Mouse (Mus musculus) left cerebral cortex, postnatal 14 days (tissue): ENCODE results near the gene Hgd. TPM values are rescaled to one million over a fixed set of nuclear protein-coding genes. Genes with fewer than 3 reads are reported as not detected.

Experiments used
- DNase-seq, 2 experiments: peaks; one replicate each; pipeline ENCODE4 v3.0.0; 2021 to 2022; ENCODE audit warnings: low spot score in 2 of 2, mixed read lengths in 1 of 2
- intact Hi-C: fragments of 180-260 bp; cut with DNase I; formaldehyde crosslinking; loops from one replicate; pipeline ENCODE4 v1.15.1; 2025
- total RNA-seq, 2 experiments: library from RNA; stranded (reverse); gene quantifications; 2 replicates each; pipeline ENCODE4 v1.2.3; 2021

Hgd gene
- total RNA-seq, 2 experiments from 2014 or later: not detected

DNA sequence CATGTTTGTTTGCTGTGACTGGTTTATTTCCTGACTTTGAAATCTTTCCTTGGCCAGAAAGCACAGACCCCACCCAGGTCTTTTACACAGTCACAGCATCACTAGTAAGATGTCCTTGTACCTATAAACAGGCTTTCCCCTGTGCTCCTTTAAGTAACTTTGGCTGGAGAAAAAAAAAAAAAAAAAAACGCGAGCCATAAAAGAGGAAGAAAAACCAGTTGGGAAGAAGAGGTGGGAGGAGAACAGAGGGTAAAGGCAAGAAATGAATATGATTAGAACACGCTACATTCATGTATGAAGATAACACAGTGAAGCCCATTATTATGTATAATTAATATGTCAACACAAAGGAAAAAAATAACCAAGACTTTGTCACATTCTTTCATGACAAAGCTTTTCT, 4.6 kb upstream of the Hgd start:
- DNase-seq: no peak
- intact Hi-C loops: no loop called here

GRCm38 (mm10) chr16:37579591-37579990, 362 bp upstream of the Hgd start:
- intact Hi-C loops: no loop called here

DNA sequence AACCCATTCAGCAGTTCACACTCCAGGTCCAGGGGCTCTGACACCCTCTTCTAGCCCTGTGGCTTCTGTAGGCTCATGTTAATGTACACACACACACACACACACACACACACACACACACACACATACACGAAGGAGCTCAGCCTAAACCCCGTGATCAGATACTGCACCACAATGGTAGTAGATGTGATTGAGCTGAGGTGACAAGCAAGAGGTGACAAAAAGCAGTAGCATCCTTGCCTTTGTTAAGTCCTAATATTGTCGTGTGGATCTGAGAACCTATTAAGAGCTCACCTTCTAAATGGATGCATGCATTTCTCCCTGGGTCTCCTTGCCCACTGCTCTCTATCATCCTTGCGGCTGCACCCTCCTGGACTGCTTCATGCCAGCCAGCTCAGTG, 698 bp downstream of the Hgd start:
- intact Hi-C loops: no loop called here
- DNase-seq: no peak

More at GRCm38 (mm10) chr16:37579591-37579990, 362 bp upstream of the Hgd start:
- DNase-seq: no peak

DNA sequence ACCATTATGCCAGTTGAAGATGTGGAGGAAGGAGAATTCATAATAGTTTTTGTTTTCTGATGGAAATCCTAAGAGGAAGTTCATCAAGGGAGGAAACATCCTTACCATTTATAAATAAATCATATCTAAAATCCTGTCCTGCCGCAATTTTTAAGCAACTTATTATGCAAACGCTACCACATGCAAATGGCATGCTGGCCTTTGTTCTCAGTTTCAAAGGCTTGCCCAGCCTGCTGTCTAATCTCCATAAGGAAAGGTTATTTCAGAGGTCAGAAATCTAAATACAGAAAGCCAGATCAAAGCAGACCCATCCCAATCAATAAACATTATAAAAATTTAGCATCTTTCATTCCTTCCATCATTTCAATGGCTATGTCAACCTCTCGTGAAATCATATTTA, 1.9 kb downstream of the Hgd start:
- intact Hi-C loops: no loop called here
- no peak for DNase-seq

- no peak for DNase-seq
- intact Hi-C loops: no loop called here
Observed at GRCm38 (mm10) chr16:37583306-37583705, 3.4 kb downstream of the Hgd start.

- intact Hi-C loops: loop anchor here (2.0 kb wide), 1 partner anchor 69 kb away; no protein-coding TSS in a partner anchor
- DNase-seq: peak; percentile 45 to 52
Observed at GRCm38 (mm10) chr16:37583801-37584200, 3.8 kb downstream of the Hgd start.

GRCm38 (mm10) chr16:37584218-37585035, 4.5 kb downstream of the Hgd start:
- peak; percentile 52 to 56 for DNase-seq
- intact Hi-C loops: loop anchor here (2.0 kb wide), 1 partner anchor 68 kb away; no protein-coding TSS in a partner anchor

- intact Hi-C loops: loop anchor here (2.0 kb wide), 1 partner anchor 68 kb away; no protein-coding TSS in a partner anchor
- DNase-seq: peak in 1 of 2 experiments; percentile 54
Observed at GRCm38 (mm10) chr16:37585129-37585563, 5.2 kb downstream of the Hgd start.

DNA sequence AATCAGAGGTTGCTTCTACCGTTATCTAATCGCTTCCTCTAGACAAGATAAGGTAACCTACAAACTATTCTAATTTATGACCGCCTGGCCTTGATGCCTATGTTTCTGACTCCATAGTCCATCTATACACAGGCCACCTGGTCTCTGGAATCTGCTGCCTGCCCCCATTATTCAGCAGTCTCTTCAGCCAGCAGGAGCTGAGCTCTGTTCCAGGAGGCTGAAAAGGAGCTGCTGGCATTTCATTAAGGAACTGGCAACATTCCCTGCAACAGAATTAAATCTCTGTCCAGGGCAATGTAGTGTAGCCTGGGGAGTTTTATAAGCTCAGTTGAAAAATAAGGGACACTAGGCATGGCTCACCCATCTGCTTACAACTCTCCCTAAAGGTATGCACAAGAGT, 11.0 kb downstream of the Hgd start:
- intact Hi-C loops: no loop called here
- no peak for DNase-seq

GRCm38 (mm10) chr16:37591551-37591950, 11.6 kb downstream of the Hgd start:
- intact Hi-C loops: no loop called here

GRCm38 (mm10) chr16:37597412-37597811, 17.5 kb downstream of the Hgd start:
- DNase-seq: no peak
- intact Hi-C loops: no loop called here

More at GRCm38 (mm10) chr16:37591551-37591950, 11.6 kb downstream of the Hgd start:
- DNase-seq: no peak

DNA sequence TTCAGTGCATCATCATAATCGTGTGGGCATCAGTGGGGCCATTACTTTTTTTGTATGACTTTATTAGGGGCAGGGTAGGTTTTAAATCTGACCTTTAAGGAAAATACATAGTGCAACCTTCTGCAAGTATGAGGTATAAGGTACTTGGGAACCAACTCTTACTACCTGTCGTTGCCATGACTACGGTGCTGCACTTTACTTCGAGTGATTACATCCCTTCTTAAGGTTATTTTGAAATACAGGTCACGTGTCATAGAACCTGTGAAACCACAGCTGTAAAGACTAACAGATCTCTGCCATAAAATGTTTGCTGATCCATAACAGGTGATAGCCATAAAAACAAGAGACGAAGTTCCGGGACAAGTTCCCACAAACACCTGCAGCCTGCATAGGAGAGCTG, 18.5 kb downstream of the Hgd start:
- DNase-seq: no peak
- intact Hi-C loops: no loop called here

- DNase-seq: no peak
- intact Hi-C loops: no loop called here
Observed at GRCm38 (mm10) chr16:37599326-37599725, 19.4 kb downstream of the Hgd start.

GRCm38 (mm10) chr16:37603431-37603830, 23.5 kb downstream of the Hgd start:
- no peak for DNase-seq
- intact Hi-C loops: no loop called here

DNA sequence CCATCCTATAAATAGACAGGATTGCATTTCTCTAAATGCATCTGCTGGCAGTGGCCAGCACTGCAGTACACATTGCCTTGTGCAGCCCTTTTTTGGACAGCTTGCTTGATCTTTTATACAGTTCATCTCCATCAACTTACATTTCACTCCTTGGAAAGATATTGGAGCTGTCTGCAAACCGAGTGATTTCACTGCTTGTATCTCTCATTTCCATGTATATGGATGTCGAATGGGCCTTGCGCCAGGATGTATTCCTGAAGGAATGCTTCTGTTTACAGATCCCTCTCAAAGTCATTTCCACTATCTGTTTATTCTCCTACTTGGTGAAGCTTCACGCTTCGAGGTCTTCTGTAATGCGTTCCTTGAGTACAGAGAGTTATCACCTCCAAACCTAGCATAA, 24.3 kb downstream of the Hgd start:
- intact Hi-C loops: no loop called here
- no peak for DNase-seq

DNA sequence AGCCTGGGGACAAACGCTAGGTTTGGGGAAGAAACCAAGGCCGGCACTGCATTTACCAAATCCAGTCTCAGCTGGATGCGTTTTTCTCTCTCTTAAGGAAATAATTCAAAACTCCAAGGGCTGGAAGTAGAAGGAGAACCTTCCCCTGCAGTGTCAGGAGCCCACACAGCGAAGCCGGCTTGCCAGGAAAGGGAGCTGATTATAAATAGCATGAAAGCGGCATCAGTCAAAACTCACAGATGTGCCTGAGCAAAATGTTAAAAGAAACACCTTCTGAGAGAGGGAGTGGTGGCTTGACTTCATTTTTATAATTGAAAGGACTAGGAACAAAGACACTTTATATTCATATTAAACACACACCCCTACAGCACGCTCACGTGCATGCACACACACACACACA, 30.4 kb downstream of the Hgd start:
- DNase-seq: peak; percentile 52 to 62
- intact Hi-C loops: no loop called here

- intact Hi-C loops: no loop called here
- no peak for DNase-seq
Observed at GRCm38 (mm10) chr16:37611072-37611471, 31.1 kb downstream of the Hgd start.

GRCm38 (mm10) chr16:37612013-37612412, 32.1 kb downstream of the Hgd start:
- intact Hi-C loops: no loop called here
- DNase-seq: no peak

- no peak for DNase-seq
- intact Hi-C loops: no loop called here
Observed at GRCm38 (mm10) chr16:37614540-37614939, 34.6 kb downstream of the Hgd start.

GRCm38 (mm10) chr16:37615429-37615828, 35.5 kb downstream of the Hgd start:
- DNase-seq: no peak
- intact Hi-C loops: no loop called here

GRCm38 (mm10) chr16:37616104-37616503, 36.2 kb downstream of the Hgd start:
- peak in 1 of 2 experiments; percentile 22 for DNase-seq
- intact Hi-C loops: no loop called here
